Comparison of ENCODE assay signal across 10 mouse cellular contexts in genomic region chr2:170837824-170838557, GRCm38 (mm10).
DNase-seq lines count a peak whose midpoint lies in the region; ATAC-seq and TF ChIP-seq lines count a peak whose summit lies in the region.
"Had no signal": no experiment of that assay in that cellular context is flagged by ENCODE, and none has a peak within 500 bp of the region (broad histone marks: within the 10 kb centered on the region; RNA-seq: fewer than 3 reads in every experiment).

No protein-coding gene starts in this region.

- peaks cover 18% of the 10 kb centered on the region for H3K4me1 ChIP-seq in heart, embryonic 15.5 days (replicated peaks)
- peaks cover 28% of the 10 kb centered on the region for H3K4me1 ChIP-seq in forebrain, embryonic 14.5 days (ENCODE audit: control insufficient read depth, insufficient read depth, low read length)
- H3K4me1 ChIP-seq in midbrain, postnatal 0 days (ENCODE audit: insufficient read depth, low read length): peaks cover 5% of the 10 kb centered on the region; the same call in 1 of the 2 replicates

- H3K36me3 ChIP-seq in heart, embryonic 15.5 days: no peaks in the 10 kb centered on the region
- H3K36me3 ChIP-seq in forebrain, embryonic 14.5 days (ENCODE audit: control insufficient read depth, insufficient read depth, low read length): peaks cover 3% of the 10 kb centered on the region; the same call in 1 of the 2 replicates
- no peaks in the 10 kb centered on the region for H3K36me3 ChIP-seq in midbrain, postnatal 0 days (ENCODE audit: insufficient read depth, low read length)
- H3K36me3 ChIP-seq: embryonic facial prominence, embryonic 13.5 days had no signal

- peak; percentile 79 for ATAC-seq in heart, embryonic 15.5 days (replicated peaks; ENCODE audit: insufficient number of reproducible peaks, insufficient read depth, low FRiP score, low read depth)
- ATAC-seq in forebrain, embryonic 14.5 days: peak; percentile 84
- peak; percentile 58 for ATAC-seq in midbrain, postnatal 0 days (ENCODE audit: low FRiP score)

- no peak overlapping the region for H3K4me3 ChIP-seq in heart, embryonic 15.5 days
- no peak overlapping the region for H3K4me3 ChIP-seq in forebrain, embryonic 14.5 days (ENCODE audit: low read depth, low read length)
- H3K4me3 ChIP-seq in midbrain, postnatal 0 days (ENCODE audit: low read depth, low read length): no peak overlapping the region
- H3K4me3 ChIP-seq: embryonic facial prominence, embryonic 13.5 days; myocyte had no signal

- no peak overlapping the region for H3K9ac ChIP-seq in heart, embryonic 15.5 days
- H3K9ac ChIP-seq in forebrain, embryonic 14.5 days (ENCODE audit: low read length): no peak overlapping the region
- H3K9ac ChIP-seq in midbrain, postnatal 0 days (replicated peaks; ENCODE audit: low read length, poor library complexity, severe bottlenecking): no peak overlapping the region
- H3K9ac ChIP-seq: embryonic facial prominence, embryonic 13.5 days had no signal

- no peak for TF ChIP-seq CTCF in midbrain, postnatal 0 days (IDR thresholded peaks at IDR 0.05)

- intact Hi-C loops in heart, postnatal 36 days (cut with DNase I): no loop called here

- DNase-seq in heart, postnatal 36 days: no peak
- peak; percentile 80 for DNase-seq in forebrain, embryonic 14.5 days (ENCODE audit: low spot score)
- DNase-seq in kidney, postnatal 36 days: peak; percentile 36 to 38
- peak; percentile 69 for DNase-seq in midbrain, postnatal 0 days (ENCODE audit: low spot score)
- no peak for DNase-seq in spleen, adult 12 weeks (ENCODE audit: low spot score)
- no peak for DNase-seq in cerebellum, adult 11 months
- DNase-seq in urinary bladder, postnatal 10 days (ENCODE audit: low spot score): no peak

- no peaks in the 10 kb centered on the region for H3K27me3 ChIP-seq in heart, embryonic 15.5 days
- H3K27me3 ChIP-seq in forebrain, embryonic 14.5 days (replicated peaks; ENCODE audit: control insufficient read depth, insufficient read depth, low read length): no peaks in the 10 kb centered on the region
- no peaks in the 10 kb centered on the region for H3K27me3 ChIP-seq in midbrain, postnatal 0 days (ENCODE audit: insufficient read depth, low read length)
- H3K27me3 ChIP-seq: embryonic facial prominence, embryonic 13.5 days had no signal

- peak overlapping the region; percentile 37; the same call in 1 of the 2 replicates for H3K27ac ChIP-seq in heart, embryonic 15.5 days
- H3K27ac ChIP-seq in forebrain, embryonic 14.5 days (ENCODE audit: low read depth, low read length): peak overlapping the region; percentile 78
- H3K27ac ChIP-seq in midbrain, postnatal 0 days (ENCODE audit: low read depth, low read length): no peak overlapping the region
- H3K27ac ChIP-seq: embryonic facial prominence, embryonic 13.5 days had no signal

- no peaks in the 10 kb centered on the region for H3K9me3 ChIP-seq in heart, embryonic 15.5 days (replicated peaks)
- no peaks in the 10 kb centered on the region for H3K9me3 ChIP-seq in forebrain, embryonic 14.5 days (replicated peaks; ENCODE audit: control insufficient read depth, low read length)
- H3K9me3 ChIP-seq in midbrain, postnatal 0 days (ENCODE audit: low read length): no peaks in the 10 kb centered on the region
- H3K9me3 ChIP-seq: embryonic facial prominence, embryonic 13.5 days had no signal

- H3K4me2 ChIP-seq in heart, embryonic 15.5 days: no peak overlapping the region
- H3K4me2 ChIP-seq in forebrain, embryonic 14.5 days (ENCODE audit: low read length): no peak overlapping the region
- H3K4me2 ChIP-seq in midbrain, postnatal 0 days (ENCODE audit: low read depth, low read length, poor library complexity, severe bottlenecking): no peak overlapping the region
- H3K4me2 ChIP-seq: embryonic facial prominence, embryonic 13.5 days had no signal

- 49% methylated on average over 12 of the region's 12 CpGs for WGBS in heart, embryonic 15.5 days
- WGBS in forebrain, embryonic 14.5 days: 6% methylated on average over 12 of the region's 12 CpGs
- 30% methylated on average over 12 of the region's 12 CpGs for WGBS in midbrain, postnatal 0 days

Comparison
In these comparisons a context has a peak if more than half of its experiments do, and no peak if none do; other contexts are left out.
1. DNase-seq: peak in forebrain, embryonic 14.5 days (single experiment), kidney, postnatal 36 days (2 of 2) and midbrain, postnatal 0 days (single experiment); none in heart, postnatal 36 days (0 of 2), spleen, adult 12 weeks (single experiment), cerebellum, adult 11 months (single experiment) and urinary bladder, postnatal 10 days (single experiment).
2. Peak in every context shown above with its lines, with median percentiles within 50 percentile points of each other: ATAC-seq.